Mouse (Mus musculus) lung, embryonic 15.5 days (tissue): ENCODE measurements at regions not wholly inside any gene's neighbourhood (a gene's known extent, or its start where the extent isn't known, plus 50 kb on each side); places are given as distances from the start of the nearest gene placed in this dataset.

Experiments
- ATAC-seq: fragments of 200-750 bp; cut with Nextera tagmentation; 2 replicates; pipeline ENCODE4 v1.8.0; 2017; ENCODE audit warnings: moderate number of reproducible peaks, borderline replicate concordance; ENCODE audit not compliant: low FRiP score, low TSS enrichment; ENCODE audit errors: extremely low read depth
- H3K27ac ChIP-seq: fragments of 300-500 bp; sonication (generic); 2 replicates; pipeline ENCODE4 v1.5.1; 2015; ENCODE audit warnings: moderate library complexity, mild to moderate bottlenecking, inconsistent platforms
- H3K27me3 ChIP-seq: fragments of 300-500 bp; sonication (generic); 2 replicates; pipeline ENCODE4 v1.6.1; 2015; ENCODE audit warnings: inconsistent platforms
- H3K36me3 ChIP-seq: fragments of 300-500 bp; sonication (generic); 2 replicates; pipeline ENCODE4 v1.6.1; 2015; ENCODE audit warnings: inconsistent platforms
- H3K4me1 ChIP-seq: fragments of 300-500 bp; sonication (generic); 2 replicates; pipeline ENCODE4 v1.6.1; 2015; ENCODE audit warnings: inconsistent platforms
- H3K4me2 ChIP-seq: fragments of 300-500 bp; sonication (generic); 2 replicates; pipeline ENCODE4 v1.6.1; 2015; ENCODE audit warnings: inconsistent platforms, mild to moderate bottlenecking, moderate library complexity
- H3K4me3 ChIP-seq: fragments of 300-500 bp; sonication (generic); 2 replicates; pipeline ENCODE4 v1.5.1; 2015; ENCODE audit warnings: mild to moderate bottlenecking, inconsistent platforms
- H3K9ac ChIP-seq: fragments of 300-500 bp; sonication (generic); 2 replicates; pipeline ENCODE4 v1.6.1; 2015; ENCODE audit warnings: inconsistent platforms
- H3K9me3 ChIP-seq: fragments of 300-500 bp; sonication (generic); 2 replicates; pipeline ENCODE4 v1.6.1; 2016; ENCODE audit warnings: inconsistent platforms
- WGBS: fragments of 180-500 bp; shearing (Covaris S2); methylation state at CpG from one replicate; pipeline ENCODE4 v1.1.7; 2015; 5-methylcytosine and 5-hydroxymethylcytosine counted together

DNA sequence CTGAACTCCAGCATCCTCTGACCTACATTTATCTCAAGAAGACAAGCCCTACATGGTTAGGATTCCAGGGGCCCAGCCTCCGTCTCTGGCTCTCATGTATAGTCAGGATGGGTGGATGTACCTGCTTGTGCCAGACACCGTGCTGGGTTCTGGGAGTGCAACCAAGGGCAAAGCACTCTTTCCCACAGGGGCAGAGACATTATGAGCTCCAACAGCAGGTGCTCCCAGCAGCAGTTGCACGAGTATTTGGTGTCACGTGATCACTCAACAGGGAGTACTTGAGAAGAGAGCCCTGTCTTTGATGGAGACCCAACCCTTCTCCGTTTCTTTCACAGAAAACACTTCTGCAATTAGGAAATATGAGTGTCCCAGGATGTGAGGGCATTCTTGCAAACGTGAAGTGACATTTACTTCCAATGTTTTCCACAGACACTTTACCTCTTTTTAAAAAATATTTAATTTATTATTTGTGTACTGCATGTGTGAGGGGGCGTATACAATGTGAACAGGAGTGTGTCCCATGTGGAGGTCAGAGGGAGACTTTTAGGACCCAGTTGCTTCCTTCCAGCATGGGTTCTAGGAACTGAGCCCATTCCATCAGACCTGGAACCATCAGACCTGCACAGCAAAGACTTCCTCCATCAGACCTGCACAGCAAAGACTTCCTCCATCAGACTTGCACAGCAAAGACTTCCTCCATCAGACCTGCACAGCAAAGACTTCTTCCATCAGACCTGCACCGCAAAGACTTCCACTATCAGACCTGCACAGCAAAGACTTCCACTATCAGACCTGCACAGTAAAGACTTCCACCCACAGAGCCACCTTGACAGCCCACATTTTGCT, 95.5 kb upstream of the Cpm start:
- H3K36me3 ChIP-seq = no peaks in the 10 kb centered on the region
- no peaks in the 10 kb centered on the region for H3K4me1 ChIP-seq
- no peaks in the 10 kb centered on the region for H3K27me3 ChIP-seq
- H3K4me3 ChIP-seq = no peak overlapping the region
- no peak overlapping the region for H3K9ac ChIP-seq
- 74% methylated on average over 8 of the region's 8 CpGs for WGBS
- no peak overlapping the region for H3K4me2 ChIP-seq
- no peaks in the 10 kb centered on the region for H3K9me3 ChIP-seq
- H3K27ac ChIP-seq = no peak overlapping the region
- ATAC-seq = 0 out of 2 replicates have a peak, but pooled peaks have one; percentile 42

DNA sequence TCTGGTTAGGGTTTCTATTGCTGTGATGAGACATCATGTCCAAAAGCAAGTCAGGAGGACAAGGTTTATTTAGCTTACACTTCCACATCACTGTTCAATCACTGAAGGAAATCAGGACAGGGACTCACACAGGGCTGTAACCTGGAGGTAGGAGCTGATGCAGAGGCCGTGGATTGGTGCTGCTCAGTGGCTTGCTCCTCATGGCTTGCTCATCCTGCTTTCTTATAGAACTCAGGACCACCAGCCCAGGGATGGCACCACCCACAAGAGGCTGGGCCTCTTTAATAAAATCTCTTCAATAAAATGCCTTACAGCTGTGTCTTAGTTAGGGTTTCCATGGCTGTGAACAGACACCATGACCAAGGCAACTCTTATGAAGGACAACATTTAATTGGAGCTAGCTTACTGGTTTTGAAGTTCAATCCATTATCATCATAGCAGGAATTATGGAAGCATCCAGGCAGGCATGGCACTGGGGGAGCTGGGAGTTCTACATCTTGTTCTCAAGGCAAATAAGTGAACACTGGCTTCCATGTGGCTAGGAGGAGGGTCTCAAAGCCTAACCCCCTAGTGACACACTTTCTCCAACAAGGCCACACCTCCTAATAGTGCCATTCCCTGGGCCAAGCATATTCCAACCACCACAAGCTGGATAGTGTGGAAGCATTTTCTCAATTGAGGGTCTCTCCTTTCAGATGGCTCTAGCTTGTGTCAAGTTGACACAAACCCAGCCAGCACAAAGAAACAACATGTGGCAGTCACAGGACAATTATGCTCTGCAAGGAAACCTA, 96.4 kb upstream of the Cpm start:
- H3K4me1 ChIP-seq = no peaks in the 10 kb centered on the region
- no peak overlapping the region for H3K4me3 ChIP-seq
- H3K9me3 ChIP-seq = no peaks in the 10 kb centered on the region
- H3K4me2 ChIP-seq = no peak overlapping the region
- H3K27ac ChIP-seq = no peak overlapping the region
- 93% methylated on average over 1 of the region's 1 CpGs for WGBS
- H3K36me3 ChIP-seq = no peaks in the 10 kb centered on the region
- no peaks in the 10 kb centered on the region for H3K27me3 ChIP-seq
- no peak overlapping the region for H3K9ac ChIP-seq
- ATAC-seq = no peak

DNA sequence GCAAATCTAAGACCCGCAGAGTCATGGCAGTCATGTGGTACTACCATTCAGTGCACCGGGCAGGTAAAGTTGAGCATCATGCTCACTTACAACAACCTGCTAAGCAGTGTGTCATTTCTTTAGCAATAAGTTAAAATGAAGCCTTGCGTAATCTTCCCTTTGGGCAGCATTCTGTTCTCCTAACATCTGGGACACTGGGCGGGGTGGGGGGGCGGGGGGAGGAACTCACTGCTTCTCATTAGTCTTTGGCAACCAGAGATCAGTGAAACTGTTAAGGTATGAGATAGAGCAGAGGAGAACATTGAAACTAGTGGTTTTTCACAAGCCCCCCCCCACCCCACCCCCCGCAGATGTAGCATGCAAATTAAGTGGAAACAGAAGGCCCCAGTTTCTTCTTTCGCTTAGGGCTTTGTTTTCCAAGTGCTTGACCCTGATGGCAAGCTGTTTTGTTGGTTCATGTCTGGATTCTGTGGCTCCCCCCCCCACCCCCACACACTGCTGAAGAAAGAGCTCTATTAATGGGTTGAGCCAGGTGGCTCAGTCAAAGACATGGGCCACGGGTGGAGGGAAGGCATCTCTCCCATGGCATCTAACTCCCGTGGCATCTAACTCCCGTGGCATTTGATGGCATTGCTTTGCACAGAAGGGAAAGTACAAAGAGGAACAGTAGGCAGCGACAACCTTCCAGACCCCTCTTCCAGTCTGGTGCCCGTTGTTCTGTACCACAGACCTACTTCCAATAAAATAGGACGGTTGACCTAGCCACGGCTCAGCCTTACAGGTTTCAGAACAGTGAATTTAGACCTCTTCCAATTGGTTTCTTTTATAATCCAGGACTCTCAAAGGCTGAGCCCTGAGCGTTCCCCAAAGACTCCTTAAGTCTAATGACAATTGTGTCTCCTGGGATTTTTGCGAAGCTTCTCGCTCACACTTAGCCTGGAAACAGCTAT, 97.2 kb upstream of the Cpm start:
- no peak for ATAC-seq
- no peaks in the 10 kb centered on the region for H3K4me1 ChIP-seq
- WGBS = 86% methylated on average over 17 of the region's 17 CpGs
- H3K4me2 ChIP-seq = no peak overlapping the region
- no peak overlapping the region for H3K9ac ChIP-seq
- no peaks in the 10 kb centered on the region for H3K27me3 ChIP-seq
- no peak overlapping the region for H3K27ac ChIP-seq
- H3K4me3 ChIP-seq = no peak overlapping the region
- no peaks in the 10 kb centered on the region for H3K9me3 ChIP-seq
- H3K36me3 ChIP-seq = no peaks in the 10 kb centered on the region

DNA sequence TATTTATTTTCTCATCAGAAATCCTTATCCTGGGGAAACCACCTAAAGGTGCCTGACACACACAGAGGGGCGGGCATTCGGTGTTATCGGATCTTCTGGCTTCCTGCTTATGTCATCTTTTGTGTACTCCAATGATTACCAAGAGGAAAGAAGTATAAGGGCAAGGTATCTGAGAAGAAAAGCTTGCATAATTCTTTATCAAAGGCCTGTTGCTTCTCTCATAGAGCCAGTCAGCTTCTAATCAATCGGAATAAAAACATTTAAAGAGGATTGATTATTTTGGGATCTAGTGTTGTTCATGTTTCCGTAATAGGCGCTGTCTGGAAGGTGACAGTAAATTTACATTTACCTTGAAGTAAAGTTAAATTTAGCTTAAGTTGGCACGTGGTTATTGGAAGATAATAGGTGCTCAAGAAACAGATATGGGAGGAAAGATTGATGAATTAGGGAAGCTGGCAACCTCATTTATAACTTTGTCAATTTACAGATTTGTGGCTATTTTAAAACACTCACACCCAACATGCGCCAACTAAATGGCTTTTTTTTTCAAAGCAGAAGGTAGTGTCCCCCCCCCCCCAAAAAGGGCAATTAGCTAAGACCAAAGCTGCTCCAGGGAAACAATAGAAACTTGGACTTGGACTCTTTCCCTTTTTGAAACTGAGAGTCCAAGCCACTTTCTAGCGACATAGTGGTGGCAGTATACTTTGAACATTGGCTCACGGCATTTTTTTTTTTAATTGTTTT, 98.3 kb upstream of the Cpm start:
- H3K27ac ChIP-seq = no peak overlapping the region
- no peak overlapping the region for H3K9ac ChIP-seq
- no peaks in the 10 kb centered on the region for H3K9me3 ChIP-seq
- no peaks in the 10 kb centered on the region for H3K27me3 ChIP-seq
- H3K36me3 ChIP-seq = no peaks in the 10 kb centered on the region
- H3K4me3 ChIP-seq = no peak overlapping the region
- H3K4me2 ChIP-seq = no peak overlapping the region
- WGBS = 72% methylated on average over 10 of the region's 10 CpGs
- no peaks in the 10 kb centered on the region for H3K4me1 ChIP-seq
- ATAC-seq = no peak

DNA sequence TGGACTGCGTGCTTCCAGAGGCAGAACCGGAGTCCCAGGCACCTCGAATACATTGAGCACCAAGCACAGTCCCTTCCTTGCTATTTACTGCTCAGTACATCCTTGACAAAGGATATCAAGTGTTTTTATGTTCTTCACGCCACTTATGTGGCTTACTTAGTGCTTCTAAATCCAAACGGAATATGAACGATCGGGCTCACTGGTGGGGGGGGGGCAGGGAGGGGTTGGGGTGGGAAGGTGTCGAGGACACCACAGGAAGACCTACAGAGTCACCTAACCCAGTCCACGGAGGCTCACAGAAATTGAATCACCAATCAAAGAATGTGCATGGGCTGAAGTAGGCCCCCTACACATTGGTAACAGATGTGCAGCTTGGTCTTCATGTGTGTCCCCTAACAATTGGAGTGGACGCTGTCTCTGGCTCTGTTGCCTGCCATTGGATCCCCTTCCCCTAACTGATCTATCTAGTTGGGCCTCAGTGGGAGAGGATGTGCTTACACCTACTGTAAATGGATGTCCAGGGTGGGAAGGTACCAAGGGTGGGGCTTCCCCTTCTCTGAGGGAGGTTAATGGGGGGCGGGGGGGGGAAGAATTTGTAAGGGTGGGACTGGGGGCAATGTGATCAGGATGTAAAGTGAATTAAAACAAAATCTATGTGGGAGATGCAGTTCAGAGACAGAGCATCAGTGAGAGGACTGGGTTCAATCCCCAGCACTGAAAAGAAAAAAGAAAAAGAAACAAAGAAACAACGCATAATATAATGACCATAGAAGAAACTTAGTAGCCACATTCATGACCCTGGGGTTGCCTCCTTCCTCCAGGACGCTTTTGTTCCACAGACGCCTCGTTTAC, 99.1 kb upstream of the Cpm start:
- no peaks in the 10 kb centered on the region for H3K4me1 ChIP-seq
- no peaks in the 10 kb centered on the region for H3K9me3 ChIP-seq
- H3K9ac ChIP-seq = no peak overlapping the region
- H3K27ac ChIP-seq = no peak overlapping the region
- no peak for ATAC-seq
- H3K4me3 ChIP-seq = no peak overlapping the region
- H3K27me3 ChIP-seq = no peaks in the 10 kb centered on the region
- WGBS = 58% methylated on average over 15 of the region's 15 CpGs
- H3K36me3 ChIP-seq = no peaks in the 10 kb centered on the region
- H3K4me2 ChIP-seq = no peak overlapping the region

DNA sequence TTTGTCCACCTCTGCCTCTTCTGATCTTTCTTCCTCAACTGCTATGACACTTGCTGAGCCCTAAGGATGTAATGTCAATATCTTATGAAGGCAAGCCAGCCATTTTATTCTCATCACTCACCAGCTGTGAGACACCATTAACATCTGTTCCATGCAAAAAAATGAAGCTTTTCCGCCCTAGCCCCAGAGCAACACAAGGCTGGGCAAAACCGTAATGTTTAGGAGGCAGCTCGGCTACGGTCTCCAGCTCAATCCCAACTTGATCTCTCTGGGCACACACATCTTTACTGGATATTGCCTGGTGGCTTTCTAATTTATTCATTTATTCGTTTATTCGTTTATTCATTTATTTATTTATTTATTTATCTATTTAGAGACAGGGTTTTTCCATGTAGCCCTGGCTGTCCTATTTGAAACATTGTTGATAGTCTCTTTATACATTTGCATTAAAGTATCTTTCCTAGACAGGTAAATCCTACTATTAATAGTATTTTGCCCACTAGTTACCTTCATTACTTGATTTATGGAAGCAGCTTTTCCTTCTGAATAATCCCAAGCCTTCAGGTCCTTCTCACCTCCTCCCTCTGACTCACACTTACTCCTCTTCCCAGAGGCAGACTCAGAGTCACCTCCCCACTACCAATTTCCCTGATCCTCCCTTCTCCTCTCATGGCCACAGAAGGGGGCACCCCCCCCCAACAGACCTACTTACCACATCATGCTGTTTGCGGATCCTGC, 99.9 kb upstream of the Cpm start:
- no peaks in the 10 kb centered on the region for H3K27me3 ChIP-seq
- no peak for ATAC-seq
- no peak overlapping the region for H3K4me2 ChIP-seq
- H3K4me1 ChIP-seq = no peaks in the 10 kb centered on the region
- H3K27ac ChIP-seq = no peak overlapping the region
- H3K36me3 ChIP-seq = no peaks in the 10 kb centered on the region
- no peak overlapping the region for H3K4me3 ChIP-seq
- no peaks in the 10 kb centered on the region for H3K9me3 ChIP-seq
- WGBS = 80% methylated on average over 7 of the region's 7 CpGs
- H3K9ac ChIP-seq = no peak overlapping the region

DNA sequence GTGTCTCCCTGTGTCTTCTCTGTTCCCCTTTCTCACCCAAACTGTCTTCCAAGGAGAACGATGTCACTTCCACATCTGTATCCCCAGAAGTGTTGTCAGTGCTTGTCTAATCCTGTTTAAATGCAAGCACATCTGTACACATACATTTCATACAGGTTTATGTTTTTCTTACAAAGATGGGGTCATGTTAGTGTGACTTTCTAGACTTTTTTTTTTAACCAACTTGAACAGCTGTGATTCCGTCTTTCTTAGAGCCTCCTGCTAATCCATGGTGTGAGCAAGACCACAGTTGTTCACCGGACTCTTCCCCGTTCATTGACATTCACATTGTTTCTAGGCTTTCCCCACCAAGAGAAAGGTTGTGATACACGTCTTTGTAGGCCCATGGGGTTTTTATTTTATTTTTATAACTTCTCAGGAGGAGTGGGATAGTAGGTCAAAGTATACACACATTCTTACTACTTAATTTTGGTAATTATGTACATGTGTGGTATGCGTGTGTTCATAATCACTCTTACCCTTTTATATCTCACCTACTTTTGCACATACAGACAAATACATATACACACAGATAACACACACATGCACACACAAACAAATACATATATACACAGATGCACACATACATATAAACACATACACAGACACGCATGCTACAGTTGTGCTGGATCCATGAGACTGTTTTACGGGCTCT, 100.6 kb upstream of the Cpm start:
- H3K4me2 ChIP-seq = no peak overlapping the region
- H3K27me3 ChIP-seq = no peaks in the 10 kb centered on the region
- H3K4me1 ChIP-seq = no peaks in the 10 kb centered on the region
- no peaks in the 10 kb centered on the region for H3K9me3 ChIP-seq
- H3K4me3 ChIP-seq = no peak overlapping the region
- H3K27ac ChIP-seq = no peak overlapping the region
- 84% methylated on average over 8 of the region's 8 CpGs for WGBS
- no peak overlapping the region for H3K9ac ChIP-seq
- H3K36me3 ChIP-seq = no peaks in the 10 kb centered on the region
- ATAC-seq = no peak

DNA sequence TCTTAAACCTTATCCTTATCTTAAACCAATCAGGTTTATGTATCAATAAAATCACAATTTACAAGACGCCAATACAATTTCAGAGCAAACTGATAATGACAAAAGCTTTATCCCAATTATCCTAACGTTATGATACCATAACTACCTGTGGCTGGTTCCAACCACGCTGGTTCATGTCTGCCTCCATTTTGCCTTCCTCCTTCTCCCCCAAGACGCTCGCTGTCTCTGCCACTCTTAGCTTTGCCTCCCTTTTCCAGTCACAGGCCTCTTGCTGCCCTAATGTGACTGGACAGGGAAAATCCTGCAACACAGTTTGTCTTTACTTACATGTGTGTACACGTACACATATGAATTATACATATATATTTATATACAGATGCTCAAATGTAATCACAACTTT, 101.3 kb upstream of the Cpm start:
- Histone ChIP-seq H3K4me3 (no peak overlapping the region), H3K36me3 (no peaks in the 10 kb centered on the region), H3K9me3 (no peaks in the 10 kb centered on the region), H3K4me1 (no peaks in the 10 kb centered on the region), H3K9ac (no peak overlapping the region), H3K27ac (no peak overlapping the region), H3K4me2 (no peak overlapping the region), H3K27me3 (no peaks in the 10 kb centered on the region)
- WGBS = 87% methylated on average over 6 of the region's 6 CpGs
- no peak for ATAC-seq

DNA sequence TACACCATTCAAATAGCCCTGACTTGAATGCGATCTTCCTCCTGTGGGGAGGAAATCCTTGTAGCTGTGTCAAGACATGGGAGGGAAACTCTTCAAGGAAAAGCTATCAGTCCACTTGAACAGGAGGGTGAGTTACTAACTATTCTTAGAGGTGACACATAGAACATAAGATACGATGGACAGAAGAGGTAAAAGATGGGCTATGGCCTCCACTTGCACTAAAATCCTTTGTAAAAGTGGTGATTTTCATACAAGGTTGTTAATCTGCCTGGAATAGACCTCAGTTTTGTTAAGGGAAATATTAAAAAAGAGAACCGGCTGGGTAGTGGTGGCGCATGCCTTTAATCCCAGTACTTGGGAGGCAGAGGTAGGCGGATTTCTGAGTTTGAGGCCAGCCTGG, 102.1 kb upstream of the Cpm start:
- Histone ChIP-seq H3K27ac (no peak overlapping the region), H3K9me3 (no peaks in the 10 kb centered on the region), H3K27me3 (no peaks in the 10 kb centered on the region), H3K4me2 (no peak overlapping the region), H3K4me3 (no peak overlapping the region), H3K4me1 (no peaks in the 10 kb centered on the region), H3K36me3 (no peaks in the 10 kb centered on the region), H3K9ac (no peak overlapping the region)
- ATAC-seq = no peak
- WGBS = 83% methylated on average over 5 of the region's 5 CpGs

DNA sequence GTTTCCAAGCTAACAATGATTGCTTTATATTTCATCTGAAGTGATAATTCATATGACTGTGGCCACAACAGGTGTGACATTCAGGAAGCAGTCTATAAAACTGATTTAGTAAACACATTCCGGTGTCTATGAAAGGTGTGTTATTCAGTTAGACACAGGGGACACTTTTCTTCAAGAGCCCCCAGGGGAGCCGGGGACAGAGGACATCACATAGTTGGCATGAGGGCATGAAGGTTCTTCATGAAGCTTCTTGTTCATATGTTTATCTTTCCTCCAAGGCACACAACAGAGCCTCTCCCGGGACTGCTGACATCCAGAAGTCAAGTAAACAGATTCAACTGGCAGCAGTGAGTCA, 102.5 kb upstream of the Cpm start:
- no peak overlapping the region for H3K4me3 ChIP-seq
- H3K9ac ChIP-seq = no peak overlapping the region
- no peak overlapping the region for H3K27ac ChIP-seq
- H3K4me1 ChIP-seq = no peaks in the 10 kb centered on the region
- H3K27me3 ChIP-seq = no peaks in the 10 kb centered on the region
- ATAC-seq = no peak
- no peaks in the 10 kb centered on the region for H3K36me3 ChIP-seq
- H3K4me2 ChIP-seq = no peak overlapping the region
- WGBS = 56% methylated on average over 3 of the region's 3 CpGs
- H3K9me3 ChIP-seq = no peaks in the 10 kb centered on the region
